Mouse (Mus musculus) heart, postnatal 36 days (tissue): ENCODE measurements at regions not wholly inside any gene's neighbourhood (a gene's known extent, or its start where the extent isn't known, plus 50 kb on each side); places are given as distances from the start of the nearest gene placed in this dataset.

Experiments used
- DNase-seq, 2 experiments: peaks; one replicate each; pipeline ENCODE4 v3.0.0; 2021 to 2022
- intact Hi-C: fragments of 180-260 bp; cut with DNase I; formaldehyde crosslinking; loops from one replicate; pipeline ENCODE4 v1.15.1; 2025

DNA sequence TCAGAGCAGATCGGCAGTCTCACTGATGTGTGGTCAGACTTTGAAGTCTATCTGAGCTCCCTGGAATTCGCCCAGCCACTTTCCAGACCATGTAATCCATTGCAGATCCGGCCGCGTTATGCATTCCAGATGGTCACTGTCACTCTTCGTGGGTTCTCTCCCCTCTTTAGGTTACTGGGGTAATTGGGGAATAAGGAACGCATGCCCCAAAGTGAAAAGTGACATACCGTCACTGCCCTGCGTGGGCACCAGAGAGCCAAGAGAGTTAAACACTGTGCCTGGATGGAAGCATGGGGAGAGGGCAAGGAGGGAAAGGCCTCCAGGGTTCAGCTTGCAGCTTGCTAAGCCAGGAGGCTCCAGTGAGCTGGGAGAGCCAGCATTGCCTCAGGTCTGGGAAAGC lies 108.0 kb downstream of the Gas1 start:
- no peak for DNase-seq
- intact Hi-C loops = loop anchor here (5.0 kb wide), 1 partner anchor 177 kb away; no protein-coding TSS in a partner anchor

DNA sequence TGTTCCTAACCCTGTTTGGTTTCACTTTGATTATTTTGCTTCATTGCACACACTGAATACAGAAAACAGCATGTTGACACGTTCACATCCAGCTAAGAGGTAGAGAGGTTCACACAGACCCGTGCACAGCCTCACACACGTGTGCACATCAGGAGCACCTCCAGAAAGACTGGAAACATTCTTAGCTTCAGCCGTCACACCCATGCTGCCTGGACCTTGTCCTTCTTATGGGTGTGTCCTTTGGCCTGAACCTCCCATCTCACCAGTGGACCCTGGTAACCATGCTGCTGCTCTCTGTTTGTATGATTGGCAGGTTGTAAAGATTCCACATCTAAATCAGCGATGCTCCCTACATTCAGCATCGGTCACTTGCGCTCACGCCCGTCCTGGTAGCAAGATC lies 109.8 kb downstream of the Gas1 start:
- intact Hi-C loops = loop anchor here (5.0 kb wide), 1 partner anchor 175 kb away; no protein-coding TSS in a partner anchor
- no peak for DNase-seq

DNA sequence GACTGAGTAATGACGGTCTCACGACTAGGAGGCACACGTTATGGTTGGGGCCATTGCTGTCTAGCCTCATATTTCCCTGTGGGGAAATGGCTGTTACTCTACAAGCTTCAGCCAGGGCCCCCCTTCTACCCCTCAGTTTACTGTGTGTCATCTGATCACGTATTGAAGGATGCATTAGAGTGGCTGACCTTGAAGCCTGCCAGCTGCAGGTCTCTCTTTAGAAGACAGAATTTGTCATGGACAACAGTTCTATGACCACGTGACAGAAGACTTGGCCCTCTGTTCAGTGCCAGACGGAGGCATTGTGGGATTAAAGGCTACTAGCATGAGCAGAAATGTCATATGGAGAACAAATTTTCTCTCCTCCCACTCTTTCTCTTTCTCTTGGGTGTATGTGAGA lies 115.6 kb downstream of the Gas1 start:
- intact Hi-C loops = no loop called here
- no peak for DNase-seq

DNA sequence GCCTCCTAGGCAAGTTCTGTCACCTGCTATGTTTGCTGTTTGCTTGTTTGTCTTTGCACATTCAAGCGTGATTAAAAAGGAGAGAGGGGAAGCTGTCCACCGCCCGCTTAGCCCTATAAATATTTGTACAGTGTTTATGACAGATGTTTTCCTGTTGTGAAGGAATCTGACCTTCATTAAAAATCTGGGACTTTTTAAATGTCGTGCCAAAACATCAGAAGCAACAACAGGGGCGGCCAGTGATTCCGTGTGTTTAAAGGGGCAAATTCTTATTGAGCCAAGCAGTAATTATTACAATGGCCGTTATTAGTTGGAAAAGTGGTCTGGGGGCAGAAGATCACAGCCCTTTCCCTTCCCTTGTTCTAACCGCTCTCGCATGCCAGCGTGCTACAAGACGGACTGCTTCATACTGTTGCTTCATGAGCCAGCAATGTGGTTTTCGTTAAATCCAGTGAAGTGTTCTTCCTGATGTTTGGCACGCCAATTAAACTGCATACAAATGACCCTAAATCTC lies 119.3 kb downstream of the Gas1 start:
- intact Hi-C loops = no loop called here
- DNase-seq = no peak

DNA sequence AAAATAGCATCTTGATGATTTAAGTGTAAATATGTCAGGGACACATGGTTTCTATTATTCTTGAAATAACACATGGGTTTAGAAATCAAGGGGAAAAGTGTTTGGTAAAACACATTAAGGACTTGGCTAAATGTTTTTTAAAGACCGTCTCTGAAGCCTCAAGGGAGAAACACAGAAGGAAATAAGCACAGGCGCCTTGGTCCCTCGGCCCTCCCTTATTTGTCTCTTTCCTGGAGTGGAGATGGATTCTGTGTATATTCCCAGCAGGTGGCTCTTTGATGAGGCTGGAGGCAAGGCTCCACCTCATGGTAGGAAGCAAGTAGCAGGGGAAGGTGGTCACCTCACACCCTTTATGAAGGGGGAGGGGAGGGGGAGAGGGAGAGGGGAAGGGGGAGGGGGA lies 122.6 kb downstream of the Gas1 start:
- no peak for DNase-seq
- intact Hi-C loops = loop anchor here (5.0 kb wide), 1 partner anchor 162 kb away; no protein-coding TSS in a partner anchor

DNA sequence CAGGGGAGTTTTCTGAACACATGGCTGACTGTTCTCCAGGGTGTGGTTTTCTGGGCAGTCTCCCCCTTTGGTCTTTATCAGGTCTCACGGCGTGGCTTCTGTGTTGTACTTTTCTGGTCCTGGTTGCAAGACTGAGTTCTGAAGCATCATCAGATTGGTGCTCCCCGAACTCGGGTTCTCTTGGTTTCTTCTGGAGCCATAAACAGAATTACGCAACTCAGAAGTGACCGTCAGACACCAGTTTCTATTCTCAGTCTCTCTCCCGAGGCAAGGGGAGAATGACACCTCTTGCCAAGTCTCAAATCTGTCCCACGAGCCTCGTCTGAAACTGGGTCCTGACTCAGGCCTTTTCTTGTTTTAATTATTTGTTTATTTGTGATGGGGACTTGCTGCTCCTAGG lies 123.1 kb downstream of the Gas1 start:
- peak in 1 of 2 experiments; percentile 52 for DNase-seq

DNA sequence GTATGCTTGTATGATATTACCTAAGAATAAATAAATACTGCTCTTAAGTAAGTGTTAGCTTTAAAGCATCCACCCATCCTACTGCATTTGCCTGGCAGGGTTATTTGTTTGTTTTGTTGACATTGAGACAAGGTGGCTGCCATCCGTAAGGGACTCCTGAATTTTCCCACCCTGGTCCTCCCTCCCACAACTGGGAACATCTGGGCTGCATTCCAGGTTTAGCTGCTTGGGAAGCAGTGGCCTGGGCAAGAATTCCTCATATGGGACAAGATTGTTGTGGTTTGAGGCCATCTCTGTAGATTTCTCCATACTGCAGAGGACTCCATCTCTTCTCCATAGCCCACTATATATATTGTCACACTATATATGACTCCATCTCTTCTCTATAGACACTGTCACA lies 125.3 kb downstream of the Gas1 start:
- no peak for DNase-seq
- intact Hi-C loops = loop anchor here (5.0 kb wide), 1 partner anchor 160 kb away; no protein-coding TSS in a partner anchor

More for the DNA sequence above, 123.1 kb downstream of the Gas1 start:
- intact Hi-C loops = loop anchor here (5.0 kb wide), 1 partner anchor 162 kb away; no protein-coding TSS in a partner anchor

DNA sequence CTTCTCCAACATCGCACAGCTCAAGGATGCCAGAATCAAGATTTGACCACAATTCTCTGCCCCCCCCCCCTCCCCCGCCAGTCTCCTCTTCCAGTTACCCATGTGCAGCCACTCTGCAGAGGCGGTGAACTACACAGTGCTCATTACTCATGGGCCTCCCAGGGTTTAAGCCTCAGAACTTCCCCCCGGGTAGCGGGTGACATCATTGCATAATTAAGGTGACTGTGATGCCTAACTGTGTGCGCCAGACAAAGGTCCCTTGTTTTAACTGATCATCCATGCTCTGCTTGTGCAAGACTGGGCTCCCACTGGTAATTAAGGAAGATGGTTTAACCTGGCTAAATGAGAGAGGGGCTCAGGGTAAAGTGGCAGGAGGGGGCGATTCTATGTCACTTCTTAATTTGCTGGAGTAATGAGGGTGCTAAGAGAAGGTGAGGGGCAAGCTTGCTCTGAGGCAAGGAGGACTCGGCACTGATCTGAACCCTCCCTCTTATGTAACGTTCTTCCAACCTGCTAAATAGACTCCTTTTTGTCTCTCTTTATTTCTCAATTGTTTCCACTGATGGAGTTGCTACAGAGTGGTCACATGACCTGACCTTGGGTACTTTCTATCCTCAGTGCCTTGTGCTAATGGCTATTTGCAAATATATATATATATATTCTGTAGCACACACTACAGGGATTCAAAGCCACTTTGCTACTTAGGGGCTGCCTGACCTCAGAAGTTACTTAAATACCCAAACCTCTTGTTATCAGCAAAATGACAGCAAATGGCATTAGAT lies 126.2 kb downstream of the Gas1 start:
- DNase-seq = no peak
- intact Hi-C loops = loop anchor here (5.0 kb wide), 1 partner anchor 159 kb away; no protein-coding TSS in a partner anchor

DNA sequence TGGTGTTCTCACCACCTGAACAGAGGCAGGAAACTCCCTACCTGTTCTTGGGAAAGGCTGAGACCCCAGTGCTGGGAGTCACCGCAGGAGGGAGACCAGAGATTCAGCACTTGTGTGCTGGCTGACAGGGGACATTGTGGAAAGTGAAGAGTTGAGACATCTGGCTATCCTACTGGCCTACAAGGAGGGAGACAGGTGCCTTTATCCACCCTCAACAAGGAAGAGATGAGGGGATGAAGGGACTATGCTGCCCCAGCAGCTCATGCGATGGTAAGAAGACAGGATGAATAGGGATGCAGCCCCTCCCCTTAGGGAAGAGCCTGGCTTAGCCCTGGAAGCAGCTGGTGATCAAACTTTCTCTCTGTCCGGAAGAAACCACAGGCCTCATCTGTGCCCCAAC lies 127.5 kb downstream of the Gas1 start:
- no peak for DNase-seq
- intact Hi-C loops = loop anchor here (5.0 kb wide), 1 partner anchor 157 kb away; no protein-coding TSS in a partner anchor

DNA sequence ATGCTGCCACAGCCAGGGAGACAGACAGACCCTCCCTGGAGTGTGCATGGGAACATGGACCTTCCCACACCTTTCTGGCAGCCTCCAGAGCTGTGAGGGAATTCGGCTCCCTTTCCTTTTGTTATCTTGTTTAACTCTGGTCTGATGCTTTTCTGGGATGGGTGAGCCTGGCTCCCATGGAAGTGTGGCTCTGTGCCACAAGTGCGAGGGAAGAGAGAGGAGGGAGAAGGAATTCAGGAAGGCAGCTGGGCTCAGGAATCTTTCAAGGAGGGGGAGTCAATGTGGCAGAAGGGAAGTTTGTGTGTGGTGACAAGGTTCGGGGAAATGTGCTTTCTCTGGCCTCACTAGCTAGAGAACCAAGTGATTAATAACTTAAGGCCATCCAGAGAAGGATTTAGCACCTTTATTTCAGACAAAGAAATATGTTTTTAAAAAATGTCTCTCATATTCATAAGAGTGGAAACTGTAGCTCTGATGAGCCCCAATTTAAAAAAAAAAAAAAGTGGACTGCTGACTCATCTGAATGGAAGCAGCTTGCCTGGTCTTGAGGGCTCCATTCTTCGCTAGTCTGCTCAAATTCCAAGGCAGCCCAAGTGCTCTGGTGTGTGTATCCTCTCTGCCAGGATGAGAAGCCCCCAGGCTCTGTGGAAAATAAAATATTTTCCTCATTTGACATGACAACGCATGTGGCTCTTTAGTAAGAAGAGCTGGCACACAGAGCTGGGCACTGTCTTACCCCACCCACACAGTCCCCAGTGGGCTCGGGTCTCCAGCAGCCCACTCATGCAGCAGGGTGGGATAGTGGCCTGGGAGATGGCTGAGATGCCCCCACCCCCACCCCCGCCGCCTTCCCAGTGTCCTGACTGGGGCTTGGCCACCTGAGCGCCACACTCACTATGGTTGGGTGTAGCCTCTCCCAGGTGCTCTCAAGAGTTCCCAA lies 129.1 kb downstream of the Gas1 start:
- intact Hi-C loops = no loop called here
- DNase-seq = no peak

DNA sequence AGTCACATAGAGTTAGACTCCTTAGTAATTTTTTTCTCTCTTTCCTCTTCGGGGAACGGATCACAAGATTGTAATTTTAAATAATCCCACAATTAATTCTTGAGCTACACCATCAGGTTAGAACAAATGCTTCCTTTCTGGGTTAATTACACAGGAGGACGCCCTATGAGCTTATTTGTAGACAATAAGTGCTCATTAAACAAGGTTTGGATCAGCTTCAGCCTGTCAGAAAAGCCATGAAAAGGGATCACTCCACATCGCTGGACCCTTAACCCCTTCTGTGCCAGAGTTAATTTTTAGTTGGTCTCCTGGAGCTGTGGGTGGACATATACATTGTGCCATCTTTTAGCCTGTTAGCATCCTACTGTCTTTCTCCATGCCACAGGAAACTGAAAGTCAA lies 131.4 kb downstream of the Gas1 start:
- intact Hi-C loops = no loop called here
- DNase-seq = no peak

DNA sequence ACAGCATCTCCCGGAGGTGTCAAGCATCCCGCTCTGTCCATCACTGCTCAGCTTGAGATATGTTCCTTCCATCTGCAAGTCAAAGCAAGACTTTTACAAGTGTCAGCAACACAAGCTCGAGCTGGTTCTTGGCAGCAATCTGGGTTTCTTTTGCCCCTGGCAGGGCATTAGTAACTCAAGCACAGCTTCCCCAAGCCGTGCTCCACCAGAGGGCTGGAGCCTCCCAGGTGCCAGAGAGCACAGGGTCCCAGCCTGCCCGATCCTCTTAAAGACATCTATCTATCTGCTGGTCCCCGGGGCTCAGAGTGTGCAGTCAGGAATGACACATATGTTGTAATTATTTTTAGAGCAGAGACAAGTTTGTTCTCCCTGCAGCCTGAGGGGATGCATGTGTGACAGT lies 132.3 kb downstream of the Gas1 start:
- DNase-seq = no peak
- intact Hi-C loops = no loop called here

DNA sequence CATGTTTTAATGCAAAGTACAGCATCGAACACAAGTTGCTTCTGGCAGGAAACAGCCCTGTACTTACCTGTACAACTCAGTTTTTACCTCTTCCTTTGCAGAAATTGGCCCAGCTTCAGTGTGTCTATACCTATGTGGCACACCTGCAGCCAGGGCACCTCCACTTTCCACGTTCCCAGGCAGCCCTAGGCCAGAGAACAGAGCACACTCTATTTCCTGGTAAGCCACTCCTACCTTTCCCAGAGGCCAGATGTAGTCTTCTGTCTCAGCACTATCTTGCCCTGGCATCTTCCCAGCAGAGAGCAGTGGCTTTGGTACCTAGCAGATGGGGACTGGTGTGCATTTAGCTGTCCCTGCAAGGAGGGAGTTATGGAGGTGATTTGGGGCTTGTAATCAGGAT lies 134.7 kb downstream of the Gas1 start:
- intact Hi-C loops = no loop called here
- DNase-seq = no peak

DNA sequence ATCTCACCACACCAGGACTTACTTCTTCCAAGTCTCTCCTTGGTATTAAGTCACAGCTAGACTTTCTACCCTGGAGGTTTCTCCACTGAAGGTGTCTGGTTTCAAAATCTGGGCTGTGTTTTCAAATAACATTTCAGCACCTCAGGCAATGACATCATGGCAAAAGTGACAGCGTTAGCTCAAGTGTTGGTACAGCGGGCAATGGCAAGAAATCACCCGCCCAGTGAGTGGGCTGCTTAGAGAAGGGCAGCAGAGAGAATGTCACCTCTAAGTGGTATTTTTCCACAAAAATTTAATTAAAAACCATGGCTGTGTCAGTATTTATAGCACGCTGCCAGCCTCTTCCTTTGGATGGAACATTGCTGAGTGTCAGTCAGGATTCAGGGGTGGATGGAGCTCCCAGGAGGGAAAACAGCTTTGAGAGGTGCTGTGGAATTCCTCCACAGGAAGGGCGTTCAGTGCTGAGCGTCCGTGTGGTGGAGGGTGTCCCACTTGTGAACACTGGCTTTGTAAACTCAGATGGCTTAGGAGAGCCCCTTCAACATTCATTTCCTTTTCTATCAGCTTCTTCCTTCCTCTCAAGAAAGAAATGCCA lies 141.5 kb downstream of the Gas1 start:
- intact Hi-C loops = no loop called here
- no peak for DNase-seq

DNA sequence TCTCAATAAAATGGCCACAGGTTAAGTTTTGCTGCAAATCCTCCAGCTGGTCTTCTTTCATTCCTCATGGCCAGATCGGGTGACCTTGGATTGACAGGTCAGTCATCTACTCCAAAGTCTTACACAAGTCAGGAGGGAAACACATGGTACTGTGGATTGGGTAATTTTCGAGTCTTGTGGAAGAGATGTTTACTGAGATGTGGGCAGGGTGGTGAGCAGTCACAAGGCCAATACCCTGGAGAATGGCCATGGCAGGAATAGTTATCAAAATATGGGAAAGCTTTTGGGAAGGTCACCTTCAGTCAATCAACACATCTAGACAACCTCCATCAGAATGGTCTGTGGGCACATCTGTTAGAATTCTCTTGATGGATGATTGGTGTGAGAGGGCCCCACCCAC lies 144.0 kb downstream of the Gas1 start:
- intact Hi-C loops = no loop called here
- no peak for DNase-seq

DNA sequence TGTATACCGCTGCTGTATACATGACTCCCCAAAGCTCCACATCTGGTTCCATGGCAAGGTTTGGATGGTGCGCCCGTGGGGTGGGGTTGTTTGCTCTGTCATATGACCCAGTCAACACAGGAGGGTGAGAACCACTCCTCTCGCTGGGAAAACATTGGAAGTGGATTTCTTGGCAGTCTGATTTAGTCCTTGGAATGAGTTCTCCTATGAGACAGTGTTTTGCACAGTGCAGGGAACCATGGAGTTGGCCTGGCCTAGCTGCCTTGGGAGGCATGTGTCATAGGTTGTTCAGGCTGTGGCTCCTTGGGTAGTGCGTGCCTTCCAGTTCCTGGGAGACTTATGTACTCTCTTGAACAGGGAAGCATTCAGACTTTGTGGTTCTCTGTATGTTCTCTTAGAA lies 144.6 kb downstream of the Gas1 start:
- intact Hi-C loops = no loop called here

DNA sequence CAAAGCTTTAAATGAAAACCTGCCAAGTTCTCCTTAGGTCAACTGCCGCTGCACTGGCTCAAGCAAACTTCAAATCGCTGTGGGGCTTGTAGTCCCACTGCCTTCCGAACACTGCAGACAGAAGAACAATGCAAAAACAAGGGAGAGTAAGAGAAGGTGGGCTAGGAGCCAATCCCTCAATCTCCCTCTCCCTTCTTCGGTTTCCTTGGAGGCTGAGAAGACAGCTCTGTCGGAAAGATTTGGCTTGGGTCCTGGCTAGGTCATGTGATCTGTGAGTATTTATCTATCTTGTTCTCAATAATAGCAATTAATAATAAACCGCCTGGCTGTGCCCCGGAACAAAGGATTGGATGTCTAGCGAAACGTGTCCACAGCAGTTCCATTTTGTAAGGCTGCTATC lies 147.6 kb downstream of the Gas1 start:
- intact Hi-C loops = no loop called here
- DNase-seq = peak in 1 of 2 experiments; percentile 36

More for the DNA sequence above, 144.6 kb downstream of the Gas1 start:
- no peak for DNase-seq

DNA sequence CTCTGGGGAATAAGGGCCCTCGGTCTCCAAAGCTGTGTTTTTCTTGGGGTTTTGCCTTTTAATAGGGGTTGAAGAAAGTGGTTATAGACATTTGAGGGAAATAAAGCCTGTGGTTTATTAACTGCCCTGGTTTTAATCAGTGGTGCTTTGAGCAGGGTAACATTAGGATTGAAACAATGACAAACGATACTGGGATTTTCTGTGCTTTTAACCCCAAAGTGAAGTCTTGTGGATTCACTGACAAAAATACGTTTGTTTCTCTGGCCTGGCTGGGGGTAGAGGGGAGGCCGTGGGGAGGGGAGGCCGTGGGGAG lies 157.0 kb downstream of the Gas1 start:
- no peak for DNase-seq

DNA sequence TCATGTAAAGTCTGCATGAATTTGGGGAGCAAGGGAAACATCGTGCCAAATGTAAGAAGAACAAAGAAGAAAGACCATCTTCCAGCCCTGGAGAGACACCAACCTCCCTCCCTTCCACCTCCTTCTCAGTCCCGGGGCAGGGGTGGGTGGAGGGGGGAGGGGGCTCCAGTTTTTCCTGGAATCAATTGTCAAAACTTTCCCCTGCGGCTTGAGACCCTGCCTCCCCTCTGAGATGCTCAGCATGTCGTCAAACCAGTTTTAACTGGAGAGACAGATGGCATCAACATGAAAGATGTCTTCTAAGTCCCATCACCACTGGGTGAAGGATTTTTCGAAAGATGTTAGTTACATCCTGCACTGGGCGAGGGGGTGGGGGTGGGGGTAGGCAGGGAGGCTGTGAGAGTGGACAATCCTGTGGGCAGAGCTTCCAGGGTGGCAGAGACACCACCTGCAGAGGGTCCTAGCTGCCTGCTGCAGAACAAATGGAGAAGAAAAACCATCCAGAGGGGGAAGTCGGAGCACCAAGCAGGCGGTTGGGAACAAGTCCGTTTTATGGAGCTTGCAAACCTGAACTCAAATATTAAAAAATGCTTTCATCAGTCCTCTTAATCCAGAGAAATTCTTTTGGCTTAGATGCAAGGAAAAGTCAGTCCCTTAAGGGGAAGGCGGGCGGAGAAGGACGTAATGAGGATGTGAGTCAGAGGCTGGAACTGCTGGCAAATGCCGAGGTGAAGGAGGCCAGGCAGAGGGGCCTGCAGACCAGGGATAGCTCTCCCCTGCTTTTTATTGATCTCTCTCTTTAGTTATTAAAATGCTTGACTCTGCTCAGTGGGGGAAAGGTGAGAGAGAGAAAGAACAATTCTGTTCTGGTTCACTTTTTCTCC lies 157.6 kb downstream of the Gas1 start:
- DNase-seq = peak; percentile 44 to 58
- intact Hi-C loops = loop anchor here (5.0 kb wide), 2 partner anchors 58 to 158 kb away; partner anchors contain the start of gene Gas1

More for the DNA sequence above, 157.0 kb downstream of the Gas1 start:
- intact Hi-C loops = no loop called here
